Mouse (Mus musculus) layer of hippocampus, postnatal 25 days (tissue): ENCODE measurements around the gene Osbpl3. TPM values are rescaled to one million over a fixed set of nuclear protein-coding genes. Genes with fewer than 3 reads are reported as not detected.
A peak's percentile ranks its signal among the peaks of the same experiment; 100 is the strongest.

ENCODE experiments used
- DNase-seq, 2 experiments: peaks; one replicate each; pipeline ENCODE4 v3.0.0; 2022; ENCODE audit warnings: mixed read lengths in 2 of 2, low spot score in 1 of 2; ENCODE audit errors: extremely low spot score in 1 of 2
- total RNA-seq, 2 experiments: library from RNA; stranded (reverse); gene quantifications; 2 replicates each; pipeline ENCODE4 v1.2.3; 2021

Gene Osbpl3
- total RNA-seq, 2 experiments from 2014 or later, result 15.5 to 17.8 TPM

DNA sequence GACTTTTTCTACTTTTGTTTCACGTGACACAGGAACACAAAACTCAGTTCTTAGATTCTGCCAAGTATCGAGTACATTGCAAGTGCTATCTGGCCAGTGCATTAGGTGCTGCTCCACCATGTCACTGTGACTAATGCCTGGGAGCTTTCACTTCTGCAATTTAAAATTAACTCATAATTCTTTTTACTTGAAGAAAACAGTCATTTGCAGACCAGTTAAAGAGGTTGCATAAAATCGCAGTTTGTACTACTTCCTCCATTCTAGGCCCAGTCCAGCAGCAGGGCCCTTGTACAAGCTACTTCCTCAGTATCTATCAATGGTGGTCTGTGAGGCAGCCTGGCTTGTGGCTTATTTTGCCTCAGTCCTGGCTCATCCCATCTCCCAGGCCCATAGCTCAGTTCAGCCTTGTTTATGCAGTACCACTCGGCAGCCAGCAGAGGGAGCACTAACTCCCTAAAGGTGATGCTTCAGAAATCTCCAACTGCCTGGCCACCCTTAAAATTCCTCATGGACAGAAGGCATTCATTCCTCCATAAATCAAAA lies 151.0 kb downstream of the Osbpl3 start:
- peak; percentile 72 to 92 for DNase-seq

DNA sequence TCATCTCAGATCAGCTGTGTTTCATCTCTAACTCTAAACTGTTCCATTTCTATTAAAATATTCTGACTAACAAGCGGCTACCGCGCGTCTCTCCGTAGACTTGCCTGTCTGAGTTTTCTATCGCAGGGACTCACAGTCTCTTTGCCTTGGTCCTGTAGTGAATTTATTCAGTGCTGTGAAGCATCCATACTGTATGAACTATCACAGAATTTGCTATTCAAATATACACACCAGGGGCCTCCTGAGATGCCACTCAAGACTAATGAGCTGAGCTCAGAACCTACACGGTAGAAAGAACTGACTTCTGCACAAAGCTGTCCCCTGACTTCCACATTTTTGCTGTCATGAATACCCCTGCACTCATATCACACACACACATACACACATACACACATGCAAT lies 154.9 kb downstream of the Osbpl3 start:
- DNase-seq, result no peak

DNA sequence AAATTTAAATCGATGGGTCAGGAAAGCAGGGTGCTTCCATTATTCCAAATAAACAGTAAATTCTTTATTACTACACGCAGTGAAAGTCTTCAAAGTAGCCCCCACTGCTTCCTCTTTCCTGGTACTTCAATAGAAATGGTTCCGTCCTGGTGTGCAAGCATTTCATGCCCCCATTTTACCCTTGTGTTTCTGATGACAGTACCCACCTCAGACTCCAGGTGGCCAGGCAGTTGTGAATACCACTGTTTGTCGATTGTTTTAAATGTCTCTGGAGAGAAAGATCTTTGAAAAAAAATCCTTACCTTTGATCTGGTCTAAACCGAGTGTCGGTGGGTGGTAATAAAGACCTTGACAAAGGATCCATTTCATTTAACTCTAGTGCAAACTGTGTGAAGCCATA lies 155.4 kb downstream of the Osbpl3 start:
- no peak for DNase-seq

DNA sequence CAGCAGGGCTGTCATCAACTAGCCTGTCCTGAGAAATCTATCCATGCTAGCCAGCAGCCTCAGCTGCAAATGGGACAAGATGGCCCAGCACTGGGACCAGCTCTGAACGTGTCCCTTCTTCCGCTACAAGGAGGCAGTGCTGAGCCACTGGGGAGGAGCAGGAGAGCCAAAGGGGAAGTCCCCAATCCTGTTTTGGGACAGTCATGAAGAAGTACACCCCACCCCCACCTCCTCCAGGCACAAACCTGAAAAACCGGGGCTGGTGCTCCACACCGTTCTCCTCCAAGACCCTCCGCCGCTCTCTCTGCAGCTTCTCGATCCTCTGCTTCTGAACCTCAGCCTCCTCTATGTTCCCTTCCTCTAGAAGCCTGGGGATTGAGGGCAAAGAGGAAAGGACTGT lies 156.9 kb downstream of the Osbpl3 start:
- no peak for DNase-seq

DNA sequence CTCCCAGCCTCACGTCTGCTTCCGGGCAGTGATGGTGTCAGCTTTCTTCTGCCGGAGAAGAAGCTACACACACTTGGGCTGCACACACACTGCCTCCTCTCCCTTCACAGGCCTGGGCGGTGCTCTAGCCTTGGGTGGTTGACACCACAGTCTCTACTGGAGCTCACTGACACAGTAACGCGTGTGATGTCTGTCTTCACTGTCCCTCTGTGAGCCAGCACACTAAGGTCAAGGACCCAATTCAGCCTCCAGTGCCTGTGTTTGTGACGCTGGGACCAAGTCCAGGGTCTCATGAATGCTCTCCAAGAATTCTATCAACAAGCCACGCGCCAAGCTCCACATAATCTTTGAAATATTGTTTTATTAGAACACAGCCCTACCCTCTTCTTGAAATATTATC lies 158.3 kb downstream of the Osbpl3 start:
- no peak for DNase-seq

DNA sequence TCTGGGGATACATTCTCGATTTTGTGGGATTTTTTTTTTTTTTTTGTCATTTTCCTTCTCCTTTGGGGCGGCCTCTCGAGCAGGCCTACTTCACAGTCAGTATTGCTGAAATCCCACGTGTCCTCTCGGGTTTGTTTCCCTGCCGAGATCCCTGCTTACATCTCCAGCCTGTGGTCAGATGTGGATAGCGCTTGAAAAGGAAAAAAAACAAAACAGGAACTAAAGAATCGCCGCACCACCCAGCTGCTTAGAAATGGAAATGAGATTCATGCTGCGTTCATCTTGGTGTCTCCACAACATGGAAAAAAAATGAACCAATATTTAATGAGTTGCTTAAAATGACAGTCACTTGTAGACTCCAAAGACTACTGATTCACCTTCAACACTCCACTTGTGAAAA lies 160.9 kb downstream of the Osbpl3 start:
- DNase-seq, result no peak

DNA sequence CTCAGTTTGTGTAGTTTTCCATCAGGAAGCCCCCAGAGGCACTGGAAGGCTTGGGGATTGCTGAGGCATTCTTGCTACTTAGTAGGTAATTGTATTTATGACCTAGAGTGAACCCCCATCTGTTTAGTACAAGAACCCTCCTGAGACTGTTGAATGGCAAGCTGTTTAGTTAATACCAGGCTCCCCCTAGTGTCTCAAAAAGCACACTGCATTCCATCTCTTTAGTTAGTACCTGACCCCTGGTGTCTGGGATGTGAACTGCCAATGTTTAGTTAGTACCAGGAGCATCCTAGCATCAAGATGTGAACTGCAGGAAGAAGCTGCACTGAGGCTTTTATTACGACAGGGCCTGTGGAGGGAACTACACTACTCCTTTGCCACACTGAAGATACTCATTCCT lies 161.9 kb downstream of the Osbpl3 start:
- DNase-seq, result peak; percentile 36 to 67

DNA sequence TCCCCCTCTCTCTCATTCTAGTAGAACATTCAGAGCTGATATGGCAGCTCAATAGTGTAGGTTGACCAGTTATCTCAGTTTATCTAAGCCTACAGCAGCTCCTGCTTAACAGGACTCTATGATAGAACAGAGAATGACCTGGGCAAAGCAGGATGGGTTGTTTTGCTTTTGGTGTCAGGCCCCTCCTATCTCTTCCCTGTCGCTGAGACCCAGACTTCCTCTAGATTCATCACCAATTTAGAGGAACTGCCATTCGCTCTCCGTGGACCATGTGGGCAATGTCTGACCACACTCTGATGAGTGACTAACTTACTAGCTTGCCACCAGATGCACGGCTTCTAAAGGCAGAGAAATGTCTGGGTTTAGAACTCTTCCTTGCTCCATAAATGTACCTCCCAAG lies 164.4 kb downstream of the Osbpl3 start:
- no peak for DNase-seq

DNA sequence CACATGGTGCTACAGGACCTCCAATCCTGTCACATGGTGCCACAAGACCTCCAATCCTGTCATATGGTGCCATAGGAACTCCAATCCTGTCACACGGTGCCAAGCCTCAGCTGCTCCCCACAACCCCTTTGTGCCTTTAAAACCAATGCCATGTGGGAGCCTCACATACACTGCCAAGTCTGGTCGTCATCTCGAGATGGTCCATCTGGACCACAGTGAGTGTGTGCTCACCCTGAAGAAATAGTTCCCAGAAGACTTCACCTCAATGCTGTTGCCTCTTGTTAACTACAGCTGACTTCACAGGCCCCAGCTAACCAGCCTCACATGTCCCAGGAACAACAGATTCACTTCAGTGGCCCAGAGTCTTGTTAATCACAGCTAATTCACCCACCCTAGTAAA lies 169.1 kb downstream of the Osbpl3 start:
- no peak for DNase-seq

DNA sequence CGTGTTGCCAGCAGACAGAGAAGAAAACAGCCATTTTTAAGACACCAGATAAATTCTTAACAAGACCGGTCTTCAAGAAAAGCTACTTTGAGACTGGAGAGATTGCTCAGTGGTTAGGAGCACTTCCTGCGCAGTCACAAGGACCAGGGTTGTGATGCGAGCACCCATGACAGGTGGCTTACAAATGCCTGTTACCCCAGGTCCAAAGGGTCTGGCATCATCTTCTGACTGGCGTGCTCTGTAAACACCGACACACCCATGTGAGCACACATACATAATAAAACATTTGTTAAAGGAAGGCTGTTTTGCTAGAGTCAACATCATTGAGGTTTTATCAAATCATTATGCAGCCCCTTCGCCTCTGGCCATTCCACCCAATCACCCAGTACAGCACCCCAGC lies 176.4 kb downstream of the Osbpl3 start:
- no peak for DNase-seq

DNA sequence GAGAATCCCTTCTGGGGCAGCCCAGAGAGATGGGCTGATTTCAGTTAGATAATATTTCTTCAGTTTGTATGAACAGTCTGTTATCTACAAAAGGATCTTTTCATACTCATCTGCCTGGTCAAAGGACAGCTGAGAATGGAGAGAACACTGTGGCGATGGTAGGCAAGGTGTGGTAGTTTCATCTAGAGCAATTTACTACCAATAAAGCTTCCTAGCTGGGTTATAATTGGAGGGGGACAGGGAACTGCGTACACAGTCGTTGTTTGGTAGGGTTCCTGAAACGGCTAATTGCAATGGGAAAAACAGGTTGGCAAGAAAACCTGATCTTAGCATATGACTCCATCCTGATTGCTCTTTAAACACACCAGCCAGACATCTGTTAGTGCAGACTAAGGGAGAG lies 182.1 kb downstream of the Osbpl3 start:
- DNase-seq, result no peak

DNA sequence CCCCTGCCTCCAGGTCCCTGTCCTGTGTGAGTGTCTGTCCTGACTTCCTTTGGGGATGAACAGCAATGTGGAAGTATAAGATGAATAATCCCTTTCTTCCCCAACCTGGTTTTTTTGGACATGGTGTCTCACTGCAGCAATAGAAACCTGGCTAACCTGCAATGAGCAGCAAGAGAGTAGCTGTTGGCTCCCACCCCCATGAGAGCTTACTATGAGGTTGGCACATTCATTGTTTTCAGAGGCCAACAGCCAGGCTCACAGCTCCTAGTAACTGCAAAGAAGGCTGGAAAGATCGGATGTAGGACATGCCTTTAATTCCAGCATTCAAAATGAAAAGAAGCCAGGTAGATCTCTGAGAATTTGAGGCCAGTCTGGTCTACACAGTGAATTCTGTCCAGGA lies 182.6 kb downstream of the Osbpl3 start:
- DNase-seq, result no peak

DNA sequence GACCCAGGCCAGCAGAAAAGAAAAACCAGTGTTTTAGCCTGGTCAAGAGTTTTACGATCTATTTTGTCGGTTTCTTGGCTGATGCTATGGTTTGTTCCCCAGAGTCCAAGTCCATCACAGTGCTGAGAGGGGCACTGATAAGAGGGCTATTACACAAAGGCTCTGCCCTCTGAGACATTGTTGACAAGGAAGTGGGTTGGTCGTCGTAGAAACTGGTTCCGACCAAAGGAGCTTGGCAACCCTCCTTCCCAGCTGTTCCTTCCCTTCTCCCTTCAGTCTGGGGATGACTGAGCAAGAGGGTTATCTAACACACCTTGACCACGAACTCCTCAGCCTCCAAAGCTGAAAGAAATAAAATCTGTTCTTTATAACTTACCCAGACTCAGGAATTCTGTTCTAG lies 192.3 kb downstream of the Osbpl3 start, which contains the start of gene Gsdme:
TSS of gene Gsdme (minus strand) at position 193 of the 400 bp plus-strand sequence.
- DNase-seq, result no peak

DNA sequence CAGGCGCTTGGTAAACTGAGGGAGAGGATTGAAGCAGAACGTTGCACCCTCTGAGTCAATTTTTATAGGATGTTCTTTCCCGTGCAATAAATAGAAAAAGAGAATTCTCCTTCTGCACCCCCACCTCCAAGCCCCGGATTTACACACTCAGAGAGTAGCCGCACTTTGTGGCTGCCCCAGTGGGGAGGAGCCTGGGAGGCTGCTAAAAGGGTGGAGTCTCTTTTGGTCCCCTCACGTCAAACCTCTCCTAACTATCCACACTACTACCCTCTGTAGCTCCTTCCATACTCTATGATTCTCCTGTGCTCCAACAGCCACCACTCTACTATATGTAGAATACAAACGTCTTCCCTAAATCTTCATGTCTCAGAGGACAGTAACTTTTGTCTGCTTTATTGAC lies 193.7 kb downstream of the Osbpl3 start:
- DNase-seq, result no peak

DNA sequence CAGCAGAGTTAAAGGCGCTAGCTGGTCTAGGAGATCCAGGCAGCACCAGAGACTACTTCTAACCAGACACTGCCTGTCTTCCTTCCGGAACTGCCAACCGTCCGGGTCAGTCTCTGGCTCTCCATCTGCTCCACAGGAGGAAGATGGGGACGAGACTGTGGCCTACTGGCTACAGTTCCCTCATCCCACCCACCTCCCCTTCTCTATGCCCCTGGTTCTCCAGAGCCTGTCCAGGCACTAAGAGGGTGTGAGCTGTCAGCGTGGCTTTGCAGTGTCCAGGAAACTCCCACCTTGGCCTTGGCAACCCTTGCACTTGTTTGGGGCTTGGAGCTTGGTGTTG lies 194.1 kb downstream of the Osbpl3 start:
- DNase-seq, result no peak

DNA sequence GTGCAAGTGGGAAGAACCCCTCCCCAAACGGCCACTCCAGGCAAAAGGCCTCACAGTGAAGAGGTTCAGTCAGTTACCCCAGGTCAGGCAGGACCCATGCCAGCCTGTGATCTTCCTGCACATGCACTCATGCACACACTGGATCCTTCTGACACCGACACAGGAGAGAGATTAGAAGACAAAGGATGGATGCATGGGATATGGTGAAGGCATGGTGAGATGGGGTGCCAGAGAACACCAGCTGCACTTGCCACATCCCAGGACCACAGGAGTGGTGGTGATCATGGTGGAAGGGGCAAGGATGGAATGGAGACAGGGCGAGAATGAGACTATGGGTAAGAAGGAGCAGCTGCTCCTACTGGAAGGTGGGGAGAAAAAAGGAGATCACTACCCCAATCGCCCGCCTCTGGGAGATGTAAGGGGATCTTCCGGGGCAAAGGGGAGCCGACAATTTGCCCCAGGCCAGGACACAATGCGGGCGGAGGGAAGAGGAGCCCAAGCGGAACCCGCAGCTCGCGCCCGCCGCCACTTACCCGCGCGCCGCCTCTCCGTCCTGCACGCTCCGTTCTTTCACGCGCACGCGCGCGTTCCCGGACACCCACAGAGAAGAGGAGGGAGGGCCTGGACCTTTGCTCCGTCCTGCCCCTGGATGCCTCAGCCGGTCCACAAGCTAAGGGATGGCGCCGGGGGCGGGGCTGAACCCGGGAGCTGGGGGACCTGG lies 194.6 kb downstream of the Osbpl3 start:
- DNase-seq, result peak; percentile 75 to 76

DNA sequence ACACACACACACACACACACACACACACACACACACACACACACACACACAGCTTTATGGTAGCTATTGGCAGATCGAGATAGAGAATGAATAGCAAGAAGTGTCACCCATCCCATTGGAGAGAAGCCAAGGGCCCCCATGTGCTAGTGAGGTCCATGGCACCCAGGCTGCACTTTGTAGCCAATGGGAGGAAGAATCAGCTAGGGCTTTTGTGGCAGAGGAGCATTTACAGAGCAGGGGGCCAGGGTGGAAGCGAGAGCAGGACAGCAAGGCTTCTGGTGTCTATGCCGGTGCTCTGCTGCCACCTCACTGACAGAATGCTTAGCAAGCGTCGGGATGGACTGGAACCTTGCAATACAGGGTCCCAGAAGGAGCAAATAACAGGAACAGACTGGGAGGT lies 200.6 kb downstream of the Osbpl3 start:
- no peak for DNase-seq

DNA sequence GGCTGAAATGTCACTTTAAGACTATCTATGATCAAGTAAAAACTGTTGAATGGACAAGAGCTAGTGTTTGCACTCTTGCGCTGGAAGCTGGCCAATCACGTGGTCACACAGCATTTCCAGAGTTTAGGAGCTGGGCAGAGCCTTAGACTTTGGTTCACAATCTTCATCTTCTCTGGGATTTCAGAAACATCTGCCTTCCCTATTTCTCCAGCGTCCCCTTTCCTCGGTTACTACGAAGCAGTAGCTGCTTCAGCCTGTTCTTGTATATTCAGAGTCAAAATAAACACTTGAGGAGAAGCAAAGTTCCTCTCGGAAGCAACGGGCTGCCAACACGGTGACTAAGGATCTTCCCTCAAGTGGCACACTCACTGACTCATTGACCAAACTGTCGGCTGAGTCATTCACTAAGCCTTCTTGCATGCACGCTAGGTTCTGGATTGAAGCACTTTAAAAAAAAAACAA lies 201.2 kb downstream of the Osbpl3 start:
- peak in 1 of 2 experiments; percentile 10 for DNase-seq

DNA sequence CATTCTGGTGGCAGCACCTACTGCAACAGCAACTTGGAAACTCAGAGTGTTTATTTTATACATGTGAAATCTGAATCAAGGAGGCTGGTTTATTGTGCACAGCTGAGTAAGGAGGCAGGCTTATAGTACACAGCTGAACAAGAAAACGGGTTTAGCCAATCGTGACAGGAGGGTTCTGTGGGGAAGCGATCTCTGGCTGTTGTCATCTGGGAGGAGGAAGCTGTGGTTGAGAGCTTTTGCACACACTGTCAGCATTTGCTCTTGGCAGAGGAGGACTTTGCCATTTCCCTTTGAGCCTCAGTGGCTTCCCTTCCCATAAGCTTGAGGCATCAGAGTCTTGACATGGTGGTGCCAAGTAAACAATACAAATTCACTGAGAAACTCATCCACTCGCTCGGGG lies 203.3 kb downstream of the Osbpl3 start:
- DNase-seq, result no peak

DNA sequence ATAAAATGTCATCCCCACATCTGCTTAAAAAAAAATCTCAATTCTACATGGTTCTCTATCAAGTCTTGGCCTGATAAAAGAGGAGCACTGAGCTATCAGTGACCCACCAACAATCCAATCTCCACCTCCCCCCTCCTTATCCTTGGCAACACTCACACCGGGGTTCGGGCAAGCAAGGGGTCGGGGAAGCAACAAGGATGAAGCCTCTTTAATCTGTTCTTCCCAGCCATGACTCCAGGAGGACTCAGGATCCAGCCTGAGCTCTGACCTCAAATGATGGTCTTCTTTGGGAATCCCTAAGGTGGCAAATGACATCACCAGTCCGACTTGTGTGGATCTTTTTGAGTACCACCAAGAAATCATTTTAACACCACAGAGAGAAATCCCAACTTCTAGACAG lies 208.2 kb downstream of the Osbpl3 start:
- DNase-seq, result no peak

DNA sequence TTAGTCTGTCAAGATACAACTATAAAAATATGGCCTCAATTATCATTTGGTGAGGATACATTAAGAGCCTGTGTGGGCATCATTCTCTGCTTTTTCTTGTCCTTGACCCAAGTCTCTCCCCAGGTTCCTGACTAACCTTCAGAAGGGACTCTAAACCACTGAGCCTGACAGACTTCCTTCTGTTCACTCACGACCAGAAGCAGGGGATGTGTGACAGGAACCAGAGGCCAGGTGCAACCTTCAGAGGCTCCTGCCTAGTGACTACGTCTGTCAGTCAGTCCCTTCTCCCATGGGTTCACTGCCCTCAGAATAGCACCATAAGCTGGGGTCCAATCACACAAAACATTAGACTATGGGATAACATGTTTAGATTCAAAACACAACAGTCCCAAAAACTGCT lies 208.6 kb downstream of the Osbpl3 start:
- DNase-seq, result no peak

DNA sequence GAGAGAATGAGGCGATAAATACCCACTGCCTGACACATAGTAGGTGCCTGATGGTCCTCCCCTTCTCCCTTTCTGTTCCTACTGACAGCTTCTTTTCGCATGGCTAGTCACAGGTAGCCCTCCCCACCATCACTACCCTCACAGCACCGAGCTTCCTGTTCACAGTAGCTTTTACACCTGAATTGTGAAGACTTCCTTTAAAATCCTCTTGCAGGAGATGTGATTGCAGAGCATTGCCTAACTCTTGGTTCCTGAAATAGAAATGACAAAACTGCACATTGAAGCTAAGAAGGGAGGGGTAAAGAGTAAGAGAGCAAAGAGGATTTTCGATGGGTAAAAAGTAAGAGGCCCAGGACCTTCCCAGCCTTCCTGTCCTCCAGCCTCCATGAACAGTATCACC lies 211.0 kb downstream of the Osbpl3 start:
- no peak for DNase-seq

DNA sequence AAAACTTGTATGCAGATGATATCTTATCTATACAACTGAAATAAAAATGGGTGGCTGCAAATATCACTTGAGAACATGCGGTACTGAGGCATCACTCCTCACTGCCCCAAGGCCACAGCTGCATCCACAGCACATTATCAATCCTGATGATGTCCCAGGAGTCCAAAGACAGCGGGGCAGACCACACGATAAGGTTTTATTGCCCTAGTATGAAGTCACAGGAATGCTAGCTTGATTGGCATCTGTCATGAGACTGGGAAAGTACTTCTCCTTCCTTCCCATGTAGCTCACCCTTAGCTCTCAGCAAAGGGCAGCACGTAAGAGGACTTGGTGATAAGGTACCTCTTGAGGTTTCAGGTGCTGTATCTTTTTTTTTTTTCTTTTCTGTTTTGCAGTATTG lies 211.9 kb downstream of the Osbpl3 start:
- DNase-seq, result no peak
